Mouse (Mus musculus): Measurements from ENCODE around the gene Anxa4. TPM values are rescaled to one million over a fixed set of nuclear protein-coding genes. Genes with fewer than 3 reads are reported as not detected.

The Anxa4 gene
- polyA plus RNA-seq, 1 experiment from 2014 or later = 5.4 TPM

DNA sequence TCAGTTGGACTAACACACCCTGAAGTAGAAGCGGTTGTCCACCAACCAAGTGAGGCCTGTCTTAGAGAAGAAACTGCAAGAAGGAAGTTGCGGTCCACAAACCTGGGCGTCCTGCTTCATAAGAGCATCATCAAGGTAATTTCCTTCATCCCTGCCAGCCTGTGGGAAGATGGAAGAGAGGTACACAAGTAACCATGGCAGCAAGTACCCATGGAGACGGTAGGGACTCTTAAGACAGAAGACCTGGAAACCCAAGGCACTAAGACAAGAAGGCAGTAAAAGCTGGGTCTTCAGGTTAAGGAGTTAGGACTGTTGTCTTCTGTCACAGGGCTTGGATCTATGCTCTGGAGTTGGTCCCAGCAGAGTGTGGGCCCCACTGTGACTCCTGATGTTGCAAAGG is 42.4 kb downstream of the Anxa4 start:
- no peaks in the 10 kb centered on the region for H3K4me1 ChIP-seq (ENCODE audit: control insufficient read depth, insufficient read depth, low read length)

GRCm38 (mm10) chr6:86749817-86750216 is 43.6 kb downstream of the Anxa4 start:
- H3K4me1 ChIP-seq (ENCODE audit: control insufficient read depth, insufficient read depth, low read length) = no peaks in the 10 kb centered on the region
- H3K9me3 ChIP-seq (ENCODE audit: control insufficient read depth, low read length) = no peaks in the 10 kb centered on the region
- no peak overlapping the region for H3K4me2 ChIP-seq
- ATAC-seq (ENCODE audit: low FRiP score) = no peak
- DNase-seq (ENCODE audit: low spot score, missing footprints) = no peak
- H3K4me3 ChIP-seq (ENCODE audit: low read depth, low read length) = no peak overlapping the region
- no peak overlapping the region for H3K27ac ChIP-seq (ENCODE audit: low read depth, low read length)
- no peaks in the 10 kb centered on the region for H3K27me3 ChIP-seq (ENCODE audit: control insufficient read depth, insufficient read depth, low read length)
- 82% methylated on average over 4 of the region's 4 CpGs for WGBS
- H3K9ac ChIP-seq (ENCODE audit: low read length) = no peak overlapping the region
- no peaks in the 10 kb centered on the region for H3K36me3 ChIP-seq (ENCODE audit: control insufficient read depth, insufficient read depth, low read length)

More for the DNA sequence above, 42.4 kb downstream of the Anxa4 start:
- no peak for ATAC-seq (ENCODE audit: low FRiP score)
- Histone ChIP-seq H3K4me3 (ENCODE audit: low read depth, low read length) (no peak overlapping the region), H3K27me3 (ENCODE audit: control insufficient read depth, insufficient read depth, low read length) (no peaks in the 10 kb centered on the region), H3K36me3 (ENCODE audit: control insufficient read depth, insufficient read depth, low read length) (no peaks in the 10 kb centered on the region), H3K9me3 (ENCODE audit: control insufficient read depth, low read length) (no peaks in the 10 kb centered on the region), H3K9ac (ENCODE audit: low read length) (no peak overlapping the region), H3K27ac (ENCODE audit: low read depth, low read length) (no peak overlapping the region), H3K4me2 (no peak overlapping the region)
- WGBS = 82% methylated on average over 4 of the region's 4 CpGs
- DNase-seq (ENCODE audit: low spot score, missing footprints) = peak; percentile 80

DNA sequence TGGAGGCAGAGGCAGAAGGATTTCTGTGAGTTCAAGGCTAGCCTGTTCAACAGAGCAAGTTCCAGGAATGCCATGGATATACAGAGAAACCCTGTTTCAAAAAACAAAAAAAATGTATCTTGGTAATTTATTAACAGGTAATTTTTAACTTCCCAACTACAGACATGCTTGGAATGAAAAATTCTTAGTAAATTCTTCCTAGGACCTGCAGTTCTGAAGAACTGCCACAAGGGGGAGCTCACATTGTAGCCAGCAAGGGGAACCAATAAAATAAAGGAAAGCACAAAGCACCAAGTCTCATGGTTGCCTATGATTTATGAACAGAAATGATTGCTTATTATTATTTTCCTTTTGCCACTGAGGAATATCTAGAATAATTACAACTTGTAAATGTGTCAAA is 46.2 kb downstream of the Anxa4 start:
- Histone ChIP-seq H3K4me1 (ENCODE audit: control insufficient read depth, insufficient read depth, low read length) (no peaks in the 10 kb centered on the region), H3K27ac (ENCODE audit: low read depth, low read length) (no peak overlapping the region), H3K9ac (ENCODE audit: low read length) (no peak overlapping the region), H3K9me3 (ENCODE audit: control insufficient read depth, low read length) (no peaks in the 10 kb centered on the region), H3K36me3 (ENCODE audit: control insufficient read depth, insufficient read depth, low read length) (no peaks in the 10 kb centered on the region), H3K4me3 (ENCODE audit: low read depth, low read length) (no peak overlapping the region), H3K27me3 (ENCODE audit: control insufficient read depth, insufficient read depth, low read length) (no peaks in the 10 kb centered on the region), H3K4me2 (no peak overlapping the region)
- ATAC-seq (ENCODE audit: low FRiP score) (no peak), DNase-seq (ENCODE audit: low spot score, missing footprints) (peak; percentile 88)

DNA sequence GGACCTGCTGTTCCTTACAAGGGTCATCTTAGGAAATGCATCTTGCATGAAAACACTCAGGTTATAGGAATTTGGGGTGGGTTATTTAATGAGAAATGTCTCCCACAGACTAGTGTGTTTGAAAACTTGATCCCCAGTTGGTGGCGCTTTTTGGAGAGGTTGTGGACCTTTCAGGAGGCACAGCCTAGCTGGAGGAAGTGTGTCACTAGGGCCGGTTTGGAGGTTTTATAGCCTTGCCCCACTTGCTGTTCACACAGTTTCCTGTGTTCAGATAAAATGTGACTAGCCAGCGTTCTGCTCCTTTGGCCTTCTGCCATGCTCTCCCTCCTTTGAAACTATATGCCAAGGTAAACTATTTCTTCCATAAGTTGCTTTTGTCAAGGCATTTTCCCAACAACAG is 52.7 kb downstream of the Anxa4 start:
- Histone ChIP-seq H3K9ac (ENCODE audit: low read length) (no peak overlapping the region), H3K4me2 (no peak overlapping the region), H3K36me3 (ENCODE audit: control insufficient read depth, insufficient read depth, low read length) (no peaks in the 10 kb centered on the region), H3K4me3 (ENCODE audit: low read depth, low read length) (no peak overlapping the region), H3K9me3 (ENCODE audit: control insufficient read depth, low read length) (no peaks in the 10 kb centered on the region), H3K27me3 (ENCODE audit: control insufficient read depth, insufficient read depth, low read length) (no peaks in the 10 kb centered on the region), H3K4me1 (ENCODE audit: control insufficient read depth, insufficient read depth, low read length) (no peaks in the 10 kb centered on the region), H3K27ac (ENCODE audit: low read depth, low read length) (no peak overlapping the region)
- no peak for ATAC-seq (ENCODE audit: low FRiP score)
- 40% methylated on average over 3 of the region's 3 CpGs for WGBS
- DNase-seq (ENCODE audit: low spot score, missing footprints) = no peak

- H3K9ac ChIP-seq (ENCODE audit: low read length) = no peak overlapping the region
- ATAC-seq (ENCODE audit: low FRiP score) = no peak
- H3K4me1 ChIP-seq (ENCODE audit: control insufficient read depth, insufficient read depth, low read length) = peaks cover 5% of the 10 kb centered on the region; the same call in 1 of the 2 replicates
- no peak for DNase-seq (ENCODE audit: low spot score, missing footprints)
- WGBS = 85% methylated on average over 6 of the region's 6 CpGs
- no peak overlapping the region for H3K27ac ChIP-seq (ENCODE audit: low read depth, low read length)
- no peak overlapping the region for H3K4me3 ChIP-seq (ENCODE audit: low read depth, low read length)
- no peaks in the 10 kb centered on the region for H3K27me3 ChIP-seq (ENCODE audit: control insufficient read depth, insufficient read depth, low read length)
- no peak overlapping the region for H3K4me2 ChIP-seq
- no peaks in the 10 kb centered on the region for H3K9me3 ChIP-seq (ENCODE audit: control insufficient read depth, low read length)
- no peaks in the 10 kb centered on the region for H3K36me3 ChIP-seq (ENCODE audit: control insufficient read depth, insufficient read depth, low read length)
These were observed 56.6 kb downstream of the Anxa4 start for GRCm38 (mm10) chr6:86736830-86737229.

DNA sequence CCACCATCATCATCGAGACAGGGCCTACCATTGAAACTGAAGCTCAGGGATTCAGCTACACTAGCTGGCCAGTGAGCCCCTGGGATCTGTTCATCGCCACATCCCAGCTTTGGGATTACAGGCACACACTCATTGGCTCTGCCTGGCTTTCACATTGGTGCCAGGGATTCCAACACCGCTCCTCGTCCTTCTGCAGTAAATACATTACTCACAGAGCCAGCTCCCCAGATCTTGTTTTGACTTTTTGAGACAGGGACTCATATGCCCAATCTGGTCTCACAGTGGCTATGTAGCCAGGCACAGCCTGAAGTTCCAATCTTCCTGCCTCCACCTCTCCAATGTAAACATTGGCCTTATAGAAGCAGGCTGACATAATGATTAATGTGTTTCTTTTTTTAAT is 57.1 kb downstream of the Anxa4 start:
- H3K27me3 ChIP-seq (ENCODE audit: control insufficient read depth, insufficient read depth, low read length) = no peaks in the 10 kb centered on the region
- DNase-seq (ENCODE audit: low spot score, missing footprints) (no peak), ATAC-seq (ENCODE audit: low FRiP score) (no peak)
- H3K9me3 ChIP-seq (ENCODE audit: control insufficient read depth, low read length) = no peaks in the 10 kb centered on the region
- no peak overlapping the region for H3K9ac ChIP-seq (ENCODE audit: low read length)
- peaks cover 5% of the 10 kb centered on the region; the same call in 1 of the 2 replicates for H3K4me1 ChIP-seq (ENCODE audit: control insufficient read depth, insufficient read depth, low read length)
- H3K4me2 ChIP-seq = no peak overlapping the region
- no peak overlapping the region for H3K27ac ChIP-seq (ENCODE audit: low read depth, low read length)
- 89% methylated on average over 4 of the region's 4 CpGs for WGBS
- no peak overlapping the region for H3K4me3 ChIP-seq (ENCODE audit: low read depth, low read length)
- H3K36me3 ChIP-seq (ENCODE audit: control insufficient read depth, insufficient read depth, low read length) = no peaks in the 10 kb centered on the region

DNA sequence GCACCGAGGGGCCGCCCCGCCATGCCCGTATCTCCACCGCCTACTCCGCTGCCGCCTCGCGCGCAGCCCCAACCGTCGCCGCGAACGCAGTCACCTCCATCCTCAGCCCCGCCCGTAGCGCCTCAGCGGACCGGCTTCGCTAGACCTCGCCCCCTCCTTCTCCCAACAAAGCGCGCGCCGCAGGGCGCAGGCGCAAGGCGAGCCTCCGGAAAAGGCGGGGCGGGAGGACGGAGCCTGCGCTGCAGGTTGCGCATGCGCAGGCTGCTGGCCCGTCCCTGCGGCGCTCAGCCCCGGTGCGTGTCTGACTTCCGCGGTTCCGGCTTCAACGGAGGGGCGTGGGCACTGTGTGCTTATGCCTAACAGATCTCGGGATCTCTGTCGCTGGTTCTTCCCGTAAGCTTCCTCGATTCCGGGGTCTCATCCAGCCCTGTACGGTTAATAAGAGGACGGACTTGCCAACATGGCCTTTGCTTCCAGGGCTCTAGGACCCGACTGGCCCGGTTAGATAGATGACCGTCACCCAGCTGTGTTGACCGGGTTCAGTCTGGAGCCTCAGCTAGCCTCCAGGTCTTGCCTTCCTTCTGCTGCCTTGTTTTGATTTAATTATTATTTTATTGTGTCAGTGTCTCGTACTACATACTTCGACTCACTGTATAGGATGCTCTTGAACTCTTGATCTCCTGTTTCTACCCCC is 60.1 kb downstream of the Anxa4 start, which contains the start of gene Gmcl1:
Gene Gmcl1 (minus strand): TSS at position 201 of the 694 bp plus-strand sequence.
- peak; percentile 99 for DNase-seq (ENCODE audit: low spot score, missing footprints)
- WGBS = under 1% methylated on average over 59 of the region's 59 CpGs

DNA sequence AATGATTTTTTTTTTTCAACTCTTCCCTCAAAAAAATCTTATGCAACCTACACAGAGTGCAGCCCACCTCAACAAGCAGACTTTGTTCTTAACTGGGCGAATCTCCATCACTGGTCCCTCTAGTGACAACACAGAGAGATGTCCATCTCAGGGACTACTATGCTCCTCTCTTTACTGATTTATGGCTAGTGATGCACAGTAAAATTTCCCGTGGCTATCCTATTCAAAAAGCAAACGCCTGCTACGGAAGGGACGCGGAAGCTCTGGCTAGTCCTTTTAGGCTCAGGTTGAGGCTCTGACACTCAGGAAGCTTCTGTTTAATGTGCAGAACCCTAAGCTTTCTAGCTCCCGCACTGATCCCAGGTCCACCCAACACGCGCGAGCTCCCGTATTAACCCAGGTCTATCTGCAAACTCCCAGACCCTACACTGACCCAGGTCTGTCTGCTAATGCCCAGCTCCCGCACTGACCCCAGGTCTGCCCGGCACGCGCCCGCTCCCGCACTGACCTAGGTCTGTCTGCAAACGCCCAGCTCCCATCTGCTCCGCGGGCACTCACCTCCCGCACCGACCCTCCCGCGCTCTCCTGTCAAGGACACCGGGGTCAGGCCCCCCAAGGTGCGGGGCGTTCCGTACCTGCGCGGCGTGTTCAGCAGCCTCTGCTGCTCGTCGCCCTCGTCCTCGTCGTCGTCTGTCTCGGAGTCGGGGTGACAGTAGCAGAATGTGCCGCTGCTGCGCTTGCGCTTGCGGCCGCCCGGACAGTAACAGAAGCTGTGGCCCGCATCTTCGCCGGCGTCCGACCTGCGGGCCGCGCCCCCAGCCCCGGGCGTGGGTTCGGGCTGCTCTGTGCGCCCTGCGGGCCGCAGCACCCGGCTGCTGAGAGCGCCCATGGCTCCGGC is 60.9 kb downstream of the Anxa4 start:
- Histone ChIP-seq H3K36me3 (ENCODE audit: control insufficient read depth, insufficient read depth, low read length) (no peaks in the 10 kb centered on the region), H3K4me2 (peak overlapping the region; percentile 97), H3K9me3 (ENCODE audit: control insufficient read depth, low read length) (no peaks in the 10 kb centered on the region), H3K4me1 (ENCODE audit: control insufficient read depth, insufficient read depth, low read length) (peaks cover 5% of the 10 kb centered on the region; the same call in 1 of the 2 replicates), H3K27ac (ENCODE audit: low read depth, low read length) (peak overlapping the region; percentile 75), H3K4me3 (ENCODE audit: low read depth, low read length) (peak overlapping the region; percentile 93), H3K27me3 (ENCODE audit: control insufficient read depth, insufficient read depth, low read length) (no peaks in the 10 kb centered on the region), H3K9ac (ENCODE audit: low read length) (peak overlapping the region; percentile 88)
- WGBS = under 1% methylated on average over 62 of the region's 62 CpGs
- no peak; the same call in none of the 2 replicates for ATAC-seq (ENCODE audit: low FRiP score)
- DNase-seq (ENCODE audit: low spot score, missing footprints) = peak; percentile 95

More for the DNA sequence above, 60.1 kb downstream of the Anxa4 start, which contains the start of gene Gmcl1:
- H3K4me1 ChIP-seq (ENCODE audit: control insufficient read depth, insufficient read depth, low read length) = peaks cover 5% of the 10 kb centered on the region; the same call in 1 of the 2 replicates
- peak; percentile 95 for ATAC-seq (ENCODE audit: low FRiP score)
- H3K4me2 ChIP-seq = peak within 1 kb of the TSS; percentile 97
- no peaks in the 10 kb centered on the region for H3K27me3 ChIP-seq (ENCODE audit: control insufficient read depth, insufficient read depth, low read length)
- peak within 1 kb of the TSS; percentile 93 for H3K4me3 ChIP-seq (ENCODE audit: low read depth, low read length)
- no peaks in the 10 kb centered on the region for H3K9me3 ChIP-seq (ENCODE audit: control insufficient read depth, low read length)
- peak within 1 kb of the TSS; percentile 88 for H3K9ac ChIP-seq (ENCODE audit: low read length)
- H3K27ac ChIP-seq (ENCODE audit: low read depth, low read length) = peak within 1 kb of the TSS; percentile 75
- no peaks in the 10 kb centered on the region for H3K36me3 ChIP-seq (ENCODE audit: control insufficient read depth, insufficient read depth, low read length)

- H3K4me2 ChIP-seq = no peak overlapping the region
- no peak overlapping the region for H3K9ac ChIP-seq (ENCODE audit: low read length)
- H3K4me1 ChIP-seq (ENCODE audit: control insufficient read depth, insufficient read depth, low read length) = peaks cover under 1% of the 10 kb centered on the region; the same call in 1 of the 2 replicates
- WGBS = 94% methylated on average over 5 of the region's 5 CpGs
- no peak overlapping the region for H3K4me3 ChIP-seq (ENCODE audit: low read depth, low read length)
- no peak for DNase-seq (ENCODE audit: low spot score, missing footprints)
- H3K9me3 ChIP-seq (ENCODE audit: control insufficient read depth, low read length) = no peaks in the 10 kb centered on the region
- ATAC-seq (ENCODE audit: low FRiP score) = no peak
- no peak overlapping the region for H3K27ac ChIP-seq (ENCODE audit: low read depth, low read length)
- H3K27me3 ChIP-seq (ENCODE audit: control insufficient read depth, insufficient read depth, low read length) = no peaks in the 10 kb centered on the region
- H3K36me3 ChIP-seq (ENCODE audit: control insufficient read depth, insufficient read depth, low read length) = no peaks in the 10 kb centered on the region
These were observed 64.7 kb downstream of the Anxa4 start for GRCm38 (mm10) chr6:86728711-86729110.
